Mouse (Mus musculus): ENCODE results near the gene Serpinb6c. TPM values are rescaled to one million over a fixed set of nuclear protein-coding genes. Genes with fewer than 3 reads are reported as not detected.

The Serpinb6c gene
- not detected for polyA plus RNA-seq (2014; fragmentation: Illumina TruSeq; extraction: RNeasy Lipid Tissue Mini Kit (QIAGEN cat#74804); ENCODE audit: low read depth, low replicate concordance)

GRCm38 (mm10) chr13:33905176-33905954 is at the start of gene Serpinb6c:
Gene Serpinb6c, minus strand, starts transcription at chr13:33905708.

GRCm38 (mm10) chr13:33843308-33843707 is 62.2 kb downstream of the Serpinb6c start, which contains the start of gene Serpinb6e:
Gene Serpinb6e, minus strand, starts transcription at chr13:33843408.

Other genes starting within 250 kb of the Serpinb6c start
- not detected for gene Serpinb6d, start 244.3 kb downstream of the Serpinb6c start, polyA plus RNA-seq (2014; fragmentation: Illumina TruSeq; extraction: RNeasy Lipid Tissue Mini Kit (QIAGEN cat#74804); ENCODE audit: low read depth, low replicate concordance)
- not detected for gene Serpinb6e, start 62.3 kb downstream of the Serpinb6c start, polyA plus RNA-seq (2014; fragmentation: Illumina TruSeq; extraction: RNeasy Lipid Tissue Mini Kit (QIAGEN cat#74804); ENCODE audit: low read depth, low replicate concordance)
- gene Nqo2, start 59.0 kb upstream of the Serpinb6c start, polyA plus RNA-seq (2014; fragmentation: Illumina TruSeq; extraction: RNeasy Lipid Tissue Mini Kit (QIAGEN cat#74804); ENCODE audit: low read depth, low replicate concordance), result 46.4 TPM
- 57.2 TPM for gene Ripk1, start 96.7 kb upstream of the Serpinb6c start, polyA plus RNA-seq (2014; fragmentation: Illumina TruSeq; extraction: RNeasy Lipid Tissue Mini Kit (QIAGEN cat#74804); ENCODE audit: low read depth, low replicate concordance)
- gene Serpinb6a, start 97.1 kb upstream of the Serpinb6c start, polyA plus RNA-seq (2014; fragmentation: Illumina TruSeq; extraction: RNeasy Lipid Tissue Mini Kit (QIAGEN cat#74804); ENCODE audit: low read depth, low replicate concordance), result 1,019 TPM
- gene Bphl, start 131.9 kb upstream of the Serpinb6c start, polyA plus RNA-seq (2014; fragmentation: Illumina TruSeq; extraction: RNeasy Lipid Tissue Mini Kit (QIAGEN cat#74804); ENCODE audit: low read depth, low replicate concordance), result 30.2 TPM
- gene Tubb2a, start 172.3 kb upstream of the Serpinb6c start, polyA plus RNA-seq (2014; fragmentation: Illumina TruSeq; extraction: RNeasy Lipid Tissue Mini Kit (QIAGEN cat#74804); ENCODE audit: low read depth, low replicate concordance), result 4.4 TPM
- 1.6 TPM for gene Tubb2b, start 224.8 kb upstream of the Serpinb6c start, polyA plus RNA-seq (2014; fragmentation: Illumina TruSeq; extraction: RNeasy Lipid Tissue Mini Kit (QIAGEN cat#74804); ENCODE audit: low read depth, low replicate concordance)

Data from sigmoid colon, adult 10 weeks (tissue).